Mouse (Mus musculus) neutrophil, adult 5-6 weeks (primary cell): ENCODE results near the gene Pcnx2. TPM values are rescaled to one million over a fixed set of nuclear protein-coding genes. Genes with fewer than 3 reads are reported as not detected.
A peak's percentile ranks its signal among the peaks of the same experiment; 100 is the strongest.

Experiments
- ATAC-seq: fragments of 151-379, 151-347 bp; 2 replicates; pipeline ENCODE4 v1.8.0; 2017; ENCODE audit warnings: mild to moderate bottlenecking, moderate TSS enrichment; ENCODE audit not compliant: insufficient number of reproducible peaks, poor library complexity, low FRiP score, severe bottlenecking; ENCODE audit errors: extremely low read depth
- total RNA-seq: library from RNA; stranded (forward); fragments of 200-1000 nt; gene quantifications from 2 replicates; pipeline ENCODE4 v1.2.3, GENCODE M21; 2017

Pcnx2 gene
- total RNA-seq, 1 experiment from 2014 or later = not detected

- ATAC-seq = no peak
These were observed 168.4 kb downstream of the Pcnx2 start, which contains the start of gene Ntpcr for GRCm38 (mm10) chr8:125729746-125730145. Gene Ntpcr, plus strand, starts transcription at chr8:125729963.

- ATAC-seq = no peak
These were observed 170.3 kb downstream of the Pcnx2 start for GRCm38 (mm10) chr8:125727797-125728196.

GRCm38 (mm10) chr8:125726986-125727385 lies 171.1 kb downstream of the Pcnx2 start:
- ATAC-seq = no peak

- ATAC-seq = no peak
These were observed 172.0 kb downstream of the Pcnx2 start for GRCm38 (mm10) chr8:125726143-125726542.

GRCm38 (mm10) chr8:125725037-125725820 lies 172.9 kb downstream of the Pcnx2 start:
- peak; percentile 79 for ATAC-seq

GRCm38 (mm10) chr8:125723437-125723836 lies 174.7 kb downstream of the Pcnx2 start:
- ATAC-seq = no peak

GRCm38 (mm10) chr8:125722675-125723074 lies 175.4 kb downstream of the Pcnx2 start:
- ATAC-seq = no peak

GRCm38 (mm10) chr8:125718914-125719313 lies 179.2 kb downstream of the Pcnx2 start:
- no peak for ATAC-seq

- no peak for ATAC-seq
These were observed 181.5 kb downstream of the Pcnx2 start for GRCm38 (mm10) chr8:125716613-125717012.

GRCm38 (mm10) chr8:125716211-125716610 lies 181.9 kb downstream of the Pcnx2 start:
- no peak for ATAC-seq

- ATAC-seq = no peak
These were observed 186.6 kb downstream of the Pcnx2 start for GRCm38 (mm10) chr8:125711514-125711913.

GRCm38 (mm10) chr8:125709171-125709570 lies 188.9 kb downstream of the Pcnx2 start:
- ATAC-seq = no peak

- ATAC-seq = no peak
These were observed 192.3 kb downstream of the Pcnx2 start for GRCm38 (mm10) chr8:125705816-125706215.

- no peak for ATAC-seq
These were observed 193.7 kb downstream of the Pcnx2 start for GRCm38 (mm10) chr8:125704434-125704833.

- no peak for ATAC-seq
These were observed 195.1 kb downstream of the Pcnx2 start for GRCm38 (mm10) chr8:125702868-125703473.

Other genes starting within 250 kb of the Pcnx2 start
- 2.6 and 2.9 TPM in 2 replicates for gene Map10, start 228.5 kb downstream of the Pcnx2 start, total RNA-seq
- 9.1 and 10.0 TPM in 2 replicates for gene Ntpcr, start 168.4 kb downstream of the Pcnx2 start, total RNA-seq
- gene Map3k21, start 12.1 kb upstream of the Pcnx2 start, total RNA-seq = not detected in 2 replicates
- gene Kcnk1, start 96.9 kb upstream of the Pcnx2 start, total RNA-seq = 1.0 TPM in 1 of 2 replicates, not detected in the other